Mouse (Mus musculus): ENCODE measurements around the gene Gad2.

- TF ChIP-seq CTCF (IDR thresholded peaks at IDR 0.05; ENCODE audit: low read depth): no peak
- TF ChIP-seq EP300 (IDR thresholded peaks at IDR 0.05; ENCODE audit: low read depth): peak; percentile 57
These were observed 5.9 kb downstream of the Gad2 start for GRCm38 (mm10) chr2:22627819-22628432.

Data from liver, embryonic 14.5 days (tissue).